Comparison of ENCODE assay signal across 10 mouse cellular contexts in genomic region chr4:152799392-152799791, GRCm38 (mm10).
DNase-seq lines count a peak whose midpoint lies in the region; ATAC-seq and TF ChIP-seq lines count a peak whose summit lies in the region.
"Had no signal": no experiment of that assay in that cellular context is flagged by ENCODE, and none has a peak within 500 bp of the region (broad histone marks: within the 10 kb centered on the region; RNA-seq: fewer than 3 reads in every experiment).

No protein-coding gene starts in this region.

- H3K27ac ChIP-seq in hindbrain, embryonic 11.5 days (ENCODE audit: low read depth, low read length), result no peak overlapping the region
- H3K27ac ChIP-seq in hindbrain, embryonic 16.5 days (ENCODE audit: low read depth, low read length), result no peak overlapping the region
- no peak overlapping the region for H3K27ac ChIP-seq in intestine, embryonic 14.5 days (ENCODE audit: low read depth)
- no peak overlapping the region for H3K27ac ChIP-seq in liver, embryonic 13.5 days
- H3K27ac ChIP-seq in stomach, postnatal 0 days (replicated peaks), result no peak overlapping the region
- H3K27ac ChIP-seq: liver, embryonic 15.5 days had no signal

- 23% methylated on average over 10 of the region's 10 CpGs for whole genome bisulfite sequencing in hindbrain, embryonic 11.5 days
- 20% methylated on average over 10 of the region's 10 CpGs for WGBS in hindbrain, embryonic 16.5 days
- WGBS in intestine, embryonic 14.5 days, result 9% methylated on average over 10 of the region's 10 CpGs
- WGBS in liver, embryonic 13.5 days (ENCODE audit: insufficient replicate concordance), result 16% methylated on average over 10 of the region's 10 CpGs
- 9% methylated on average over 10 of the region's 10 CpGs for whole genome bisulfite sequencing in stomach, postnatal 0 days

- TF ChIP-seq EP300 in stomach, postnatal 0 days (optimal IDR thresholded peaks at IDR 0.05), result no peak

- no peaks in the 10 kb centered on the region for H3K36me3 ChIP-seq in hindbrain, embryonic 11.5 days (ENCODE audit: control insufficient read depth, insufficient read depth, low read length)
- no peaks in the 10 kb centered on the region for H3K36me3 ChIP-seq in hindbrain, embryonic 16.5 days (ENCODE audit: control insufficient read depth, insufficient read depth, low read length)
- H3K36me3 ChIP-seq in intestine, embryonic 14.5 days (ENCODE audit: control insufficient read depth, insufficient read depth, low read length), result no peaks in the 10 kb centered on the region
- H3K36me3 ChIP-seq in liver, embryonic 13.5 days, result no peaks in the 10 kb centered on the region
- H3K36me3 ChIP-seq in stomach, postnatal 0 days (ENCODE audit: control insufficient read depth, insufficient read depth, low read length), result no peaks in the 10 kb centered on the region
- H3K36me3 ChIP-seq: liver, embryonic 15.5 days had no signal

- DNase-seq in hindbrain, embryonic 11.5 days (ENCODE audit: low spot score), result peak; percentile 70
- peak; percentile 37 for DNase-seq in c-Kit-positive CD71-negative TER-119-negative erythroid progenitor cells, embryonic 14.5 days (ENCODE audit: low read depth)
- peak; percentile 92 for DNase-seq in intestine, embryonic 14.5 days (ENCODE audit: low spot score)
- DNase-seq in liver, embryonic 13.5 days, result peak; percentile 8
- DNase-seq in stomach, postnatal 0 days (ENCODE audit: low spot score), result peak; percentile 64
- no peak for DNase-seq in spleen, adult 12 weeks (ENCODE audit: low spot score)
- DNase-seq in cerebellum, adult 18-20 months, result no peak

- ATAC-seq in hindbrain, embryonic 11.5 days (ENCODE audit: low FRiP score), result no peak
- ATAC-seq in hindbrain, embryonic 16.5 days, result no peak
- peak; percentile 68 for ATAC-seq in intestine, embryonic 14.5 days (replicated peaks; ENCODE audit: low FRiP score, low TSS enrichment, low read depth)
- peak; percentile 43; the same call in 1 of the 2 replicates for ATAC-seq in liver, embryonic 13.5 days (ENCODE audit: low read depth)
- peak; percentile 68 for ATAC-seq in stomach, postnatal 0 days (ENCODE audit: low FRiP score, low TSS enrichment)
- ATAC-seq: Patski had no signal

- H3K9ac ChIP-seq in hindbrain, embryonic 11.5 days (ENCODE audit: low read depth, low read length), result no peak overlapping the region
- no peak overlapping the region for H3K9ac ChIP-seq in hindbrain, embryonic 16.5 days (ENCODE audit: low read depth, low read length)
- no peak overlapping the region for H3K9ac ChIP-seq in intestine, embryonic 14.5 days (ENCODE audit: low read length)
- no peak overlapping the region for H3K9ac ChIP-seq in liver, embryonic 13.5 days
- H3K9ac ChIP-seq in stomach, postnatal 0 days (ENCODE audit: low read length), result no peak overlapping the region
- H3K9ac ChIP-seq: liver, embryonic 15.5 days had no signal

- 0 out of 2 replicates have a peak, but pooled peaks have one; percentile 11 for TF ChIP-seq CTCF in stomach, postnatal 0 days (IDR thresholded peaks at IDR 0.05; ENCODE audit: low read depth)

- H3K4me2 ChIP-seq in hindbrain, embryonic 11.5 days (replicated peaks; ENCODE audit: low read depth, low read length), result no peak overlapping the region
- H3K4me2 ChIP-seq in hindbrain, embryonic 16.5 days (ENCODE audit: low read length), result no peak overlapping the region
- H3K4me2 ChIP-seq in intestine, embryonic 14.5 days (ENCODE audit: low read length), result no peak overlapping the region
- H3K4me2 ChIP-seq in liver, embryonic 13.5 days, result no peak overlapping the region
- no peak overlapping the region for H3K4me2 ChIP-seq in stomach, postnatal 0 days (replicated peaks; ENCODE audit: low read depth)
- H3K4me2 ChIP-seq: liver, embryonic 15.5 days had no signal

- no peak overlapping the region for H3K4me3 ChIP-seq in hindbrain, embryonic 11.5 days (ENCODE audit: low read depth, low read length)
- no peak overlapping the region for H3K4me3 ChIP-seq in hindbrain, embryonic 16.5 days (ENCODE audit: low read length)
- H3K4me3 ChIP-seq in intestine, embryonic 14.5 days (ENCODE audit: low read depth, low read length), result no peak overlapping the region
- H3K4me3 ChIP-seq in liver, embryonic 13.5 days (replicated peaks), result no peak overlapping the region
- no peak overlapping the region for H3K4me3 ChIP-seq in stomach, postnatal 0 days (ENCODE audit: low read depth, low read length)
- H3K4me3 ChIP-seq: liver, embryonic 15.5 days had no signal

- no peaks in the 10 kb centered on the region for H3K27me3 ChIP-seq in hindbrain, embryonic 11.5 days (ENCODE audit: control insufficient read depth, insufficient read depth, low read length)
- no peaks in the 10 kb centered on the region for H3K27me3 ChIP-seq in hindbrain, embryonic 16.5 days (replicated peaks; ENCODE audit: control insufficient read depth, insufficient read depth, low read length)
- no peaks in the 10 kb centered on the region for H3K27me3 ChIP-seq in intestine, embryonic 14.5 days (replicated peaks; ENCODE audit: control insufficient read depth, insufficient read depth, low read length)
- H3K27me3 ChIP-seq in liver, embryonic 13.5 days, result no peaks in the 10 kb centered on the region
- H3K27me3 ChIP-seq in stomach, postnatal 0 days (ENCODE audit: control insufficient read depth, insufficient read depth, low read length), result no peaks in the 10 kb centered on the region
- H3K27me3 ChIP-seq: liver, embryonic 15.5 days; Patski had no signal

- no peaks in the 10 kb centered on the region for H3K9me3 ChIP-seq in hindbrain, embryonic 11.5 days (ENCODE audit: control insufficient read depth, low read length)
- H3K9me3 ChIP-seq in hindbrain, embryonic 16.5 days (ENCODE audit: control insufficient read depth, low read length), result no peaks in the 10 kb centered on the region
- H3K9me3 ChIP-seq in intestine, embryonic 14.5 days (ENCODE audit: control insufficient read depth, low read length), result no peaks in the 10 kb centered on the region
- peaks cover 41% of the 10 kb centered on the region for H3K9me3 ChIP-seq in liver, embryonic 13.5 days (replicated peaks)
- no peaks in the 10 kb centered on the region for H3K9me3 ChIP-seq in stomach, postnatal 0 days (ENCODE audit: control insufficient read depth, low read length)

- no peaks in the 10 kb centered on the region for H3K4me1 ChIP-seq in hindbrain, embryonic 11.5 days (replicated peaks; ENCODE audit: control insufficient read depth, insufficient read depth, low read length)
- H3K4me1 ChIP-seq in hindbrain, embryonic 16.5 days (ENCODE audit: control insufficient read depth, insufficient read depth, low read depth, low read length), result no peaks in the 10 kb centered on the region
- H3K4me1 ChIP-seq in intestine, embryonic 14.5 days (replicated peaks; ENCODE audit: control insufficient read depth, insufficient read depth, low read length), result no peaks in the 10 kb centered on the region
- H3K4me1 ChIP-seq in liver, embryonic 13.5 days (replicated peaks), result no peaks in the 10 kb centered on the region
- H3K4me1 ChIP-seq in stomach, postnatal 0 days (replicated peaks; ENCODE audit: control insufficient read depth, insufficient read depth), result no peaks in the 10 kb centered on the region
- H3K4me1 ChIP-seq: liver, embryonic 15.5 days had no signal

Comparison
In these comparisons a context has a peak if more than half of its experiments do, and no peak if none do; other contexts are left out.
1. ATAC-seq: peak in intestine, embryonic 14.5 days (single experiment), liver, embryonic 13.5 days (single experiment) and stomach, postnatal 0 days (single experiment); none in hindbrain, embryonic 11.5 days (single experiment) and hindbrain, embryonic 16.5 days (single experiment).
2. DNase-seq: peak in hindbrain, embryonic 11.5 days (single experiment), c-Kit-positive CD71-negative TER-119-negative erythroid progenitor cells, embryonic 14.5 days (single experiment), intestine, embryonic 14.5 days (single experiment), liver, embryonic 13.5 days (single experiment) and stomach, postnatal 0 days (single experiment); none in spleen, adult 12 weeks (single experiment) and cerebellum, adult 18-20 months (0 of 2).